Mouse (Mus musculus): ENCODE data around the gene Pex5. TPM values are rescaled to one million over a fixed set of nuclear protein-coding genes. Genes with fewer than 3 reads are reported as not detected.
A peak's percentile ranks its signal among the peaks of the same experiment; 100 is the strongest.
"Not testable (repeated sequence)": the region's sequence is repeated elsewhere in the genome, so short reads cannot be mapped to it uniquely, and the experiment has no call there.

Gene Pex5
- polyA plus RNA-seq, 1 experiment = 31.0 TPM

GRCm38 (mm10) chr6:124414150-124414926 lies 529 bp downstream of the Pex5 start:
- no peaks in the 10 kb centered on the region for H3K9me3 ChIP-seq (replicated peaks; ENCODE audit: control insufficient read depth, insufficient read depth, low read length, poor library complexity, severe bottlenecking)
- peaks cover 10% of the 10 kb centered on the region for H3K36me3 ChIP-seq (ENCODE audit: control insufficient read depth, insufficient read depth, low read length, poor library complexity, severe bottlenecking)
- H3K4me3 ChIP-seq (ENCODE audit: low read depth, low read length) = peak overlapping the region; percentile 98
- H3K4me1 ChIP-seq (ENCODE audit: control insufficient read depth, insufficient read depth, low read length) = no peaks in the 10 kb centered on the region
- no peak for TF ChIP-seq EP300 (IDR thresholded peaks at IDR 0.05; ENCODE audit: insufficient read depth, low read depth, low read length)
- no peak for TF ChIP-seq POLR2A (IDR thresholded peaks at IDR 0.05; ENCODE audit: insufficient read depth, low read length)
- no peak for TF ChIP-seq CTCF (IDR thresholded peaks at IDR 0.05; ENCODE audit: low read depth, low read length)
- peak overlapping the region; percentile 96 for H3K9ac ChIP-seq (ENCODE audit: low read depth, poor library complexity, severe bottlenecking)
- no peaks in the 10 kb centered on the region for H3K27me3 ChIP-seq (ENCODE audit: control insufficient read depth, insufficient read depth, low read length, poor library complexity, severe bottlenecking)
- no peak overlapping the region for H3K27ac ChIP-seq (ENCODE audit: insufficient read depth, low read length)

GRCm38 (mm10) chr6:124413770-124414149 lies 1.1 kb downstream of the Pex5 start:
- peak overlapping the region; percentile 96 for H3K9ac ChIP-seq (ENCODE audit: low read depth, poor library complexity, severe bottlenecking)
- H3K9me3 ChIP-seq (replicated peaks; ENCODE audit: control insufficient read depth, insufficient read depth, low read length, poor library complexity, severe bottlenecking) = no peaks in the 10 kb centered on the region
- no peaks in the 10 kb centered on the region for H3K4me1 ChIP-seq (ENCODE audit: control insufficient read depth, insufficient read depth, low read length)
- H3K27ac ChIP-seq (ENCODE audit: insufficient read depth, low read length) = no peak overlapping the region
- TF ChIP-seq EP300 (IDR thresholded peaks at IDR 0.05; ENCODE audit: insufficient read depth, low read depth, low read length) (no peak), POLR2A (IDR thresholded peaks at IDR 0.05; ENCODE audit: insufficient read depth, low read length) (no peak), CTCF (IDR thresholded peaks at IDR 0.05; ENCODE audit: low read depth, low read length) (no peak)
- H3K27me3 ChIP-seq (ENCODE audit: control insufficient read depth, insufficient read depth, low read length, poor library complexity, severe bottlenecking) = no peaks in the 10 kb centered on the region
- peak overlapping the region; percentile 98; the same call in 1 of the 2 replicates for H3K4me3 ChIP-seq (ENCODE audit: low read depth, low read length)
- H3K36me3 ChIP-seq (ENCODE audit: control insufficient read depth, insufficient read depth, low read length, poor library complexity, severe bottlenecking) = peaks cover 13% of the 10 kb centered on the region

GRCm38 (mm10) chr6:124408355-124408754 lies 6.5 kb downstream of the Pex5 start:
- Histone ChIP-seq H3K36me3 (ENCODE audit: control insufficient read depth, insufficient read depth, low read length, poor library complexity, severe bottlenecking) (peaks cover 28% of the 10 kb centered on the region), H3K4me1 (ENCODE audit: control insufficient read depth, insufficient read depth, low read length) (no peaks in the 10 kb centered on the region)

GRCm38 (mm10) chr6:124407180-124407579 lies 7.7 kb downstream of the Pex5 start:
- no peak overlapping the region for H3K9ac ChIP-seq (ENCODE audit: low read depth, poor library complexity, severe bottlenecking)

More at GRCm38 (mm10) chr6:124408355-124408754, 6.5 kb downstream of the Pex5 start:
- Histone ChIP-seq H3K4me3 (ENCODE audit: low read depth, low read length) (no peak overlapping the region), H3K9ac (ENCODE audit: low read depth, poor library complexity, severe bottlenecking) (no peak overlapping the region), H3K27ac (ENCODE audit: insufficient read depth, low read length) (no peak overlapping the region), H3K9me3 (replicated peaks; ENCODE audit: control insufficient read depth, insufficient read depth, low read length, poor library complexity, severe bottlenecking) (no peaks in the 10 kb centered on the region), H3K27me3 (ENCODE audit: control insufficient read depth, insufficient read depth, low read length, poor library complexity, severe bottlenecking) (no peaks in the 10 kb centered on the region)
- TF ChIP-seq CTCF (IDR thresholded peaks at IDR 0.05; ENCODE audit: low read depth, low read length) = no peak
- TF ChIP-seq POLR2A (IDR thresholded peaks at IDR 0.05; ENCODE audit: insufficient read depth, low read length) = no peak
- no peak for TF ChIP-seq EP300 (IDR thresholded peaks at IDR 0.05; ENCODE audit: insufficient read depth, low read depth, low read length)

GRCm38 (mm10) chr6:124406326-124406725 lies 8.5 kb downstream of the Pex5 start:
- Histone ChIP-seq H3K27ac (ENCODE audit: insufficient read depth, low read length) (no peak overlapping the region), H3K4me3 (ENCODE audit: low read depth, low read length) (no peak overlapping the region), H3K4me1 (ENCODE audit: control insufficient read depth, insufficient read depth, low read length) (no peaks in the 10 kb centered on the region), H3K27me3 (ENCODE audit: control insufficient read depth, insufficient read depth, low read length, poor library complexity, severe bottlenecking) (no peaks in the 10 kb centered on the region), H3K9me3 (replicated peaks; ENCODE audit: control insufficient read depth, insufficient read depth, low read length, poor library complexity, severe bottlenecking) (no peaks in the 10 kb centered on the region), H3K9ac (ENCODE audit: low read depth, poor library complexity, severe bottlenecking) (no peak overlapping the region), H3K36me3 (ENCODE audit: control insufficient read depth, insufficient read depth, low read length, poor library complexity, severe bottlenecking) (peaks cover 27% of the 10 kb centered on the region)
- no peak for TF ChIP-seq POLR2A (IDR thresholded peaks at IDR 0.05; ENCODE audit: insufficient read depth, low read length)
- TF ChIP-seq CTCF (IDR thresholded peaks at IDR 0.05; ENCODE audit: low read depth, low read length) = no peak
- no peak for TF ChIP-seq EP300 (IDR thresholded peaks at IDR 0.05; ENCODE audit: insufficient read depth, low read depth, low read length)

More at GRCm38 (mm10) chr6:124407180-124407579, 7.7 kb downstream of the Pex5 start:
- Histone ChIP-seq H3K4me1 (ENCODE audit: control insufficient read depth, insufficient read depth, low read length) (no peaks in the 10 kb centered on the region), H3K27me3 (ENCODE audit: control insufficient read depth, insufficient read depth, low read length, poor library complexity, severe bottlenecking) (no peaks in the 10 kb centered on the region), H3K36me3 (ENCODE audit: control insufficient read depth, insufficient read depth, low read length, poor library complexity, severe bottlenecking) (peaks cover 26% of the 10 kb centered on the region), H3K9me3 (replicated peaks; ENCODE audit: control insufficient read depth, insufficient read depth, low read length, poor library complexity, severe bottlenecking) (no peaks in the 10 kb centered on the region), H3K27ac (ENCODE audit: insufficient read depth, low read length) (no peak overlapping the region), H3K4me3 (ENCODE audit: low read depth, low read length) (no peak overlapping the region)
- TF ChIP-seq EP300 (IDR thresholded peaks at IDR 0.05; ENCODE audit: insufficient read depth, low read depth, low read length) (no peak), POLR2A (IDR thresholded peaks at IDR 0.05; ENCODE audit: insufficient read depth, low read length) (no peak), CTCF (IDR thresholded peaks at IDR 0.05; ENCODE audit: low read depth, low read length) (no peak)

- no peaks in the 10 kb centered on the region for H3K27me3 ChIP-seq (ENCODE audit: control insufficient read depth, insufficient read depth, low read length, poor library complexity, severe bottlenecking)
- no peak overlapping the region for H3K4me3 ChIP-seq (ENCODE audit: low read depth, low read length)
- peaks cover 3% of the 10 kb centered on the region for H3K4me1 ChIP-seq (ENCODE audit: control insufficient read depth, insufficient read depth, low read length)
- no peaks in the 10 kb centered on the region for H3K9me3 ChIP-seq (replicated peaks; ENCODE audit: control insufficient read depth, insufficient read depth, low read length, poor library complexity, severe bottlenecking)
- H3K9ac ChIP-seq (ENCODE audit: low read depth, poor library complexity, severe bottlenecking) = no peak overlapping the region
- TF ChIP-seq CTCF (IDR thresholded peaks at IDR 0.05; ENCODE audit: low read depth, low read length) (no peak), POLR2A (IDR thresholded peaks at IDR 0.05; ENCODE audit: insufficient read depth, low read length) (no peak), EP300 (IDR thresholded peaks at IDR 0.05; ENCODE audit: insufficient read depth, low read depth, low read length) (no peak)
- H3K36me3 ChIP-seq (ENCODE audit: control insufficient read depth, insufficient read depth, low read length, poor library complexity, severe bottlenecking) = peaks cover 17% of the 10 kb centered on the region
- H3K27ac ChIP-seq (ENCODE audit: insufficient read depth, low read length) = no peak overlapping the region
These were observed 15.1 kb downstream of the Pex5 start for GRCm38 (mm10) chr6:124399738-124400137.

GRCm38 (mm10) chr6:124394991-124395390 lies 19.9 kb downstream of the Pex5 start:
- not testable (repeated sequence) for H3K9ac ChIP-seq (ENCODE audit: low read depth, poor library complexity, severe bottlenecking); H3K27me3 ChIP-seq (ENCODE audit: control insufficient read depth, insufficient read depth, low read length, poor library complexity, severe bottlenecking); H3K4me3 ChIP-seq (ENCODE audit: low read depth, low read length); H3K27ac ChIP-seq (ENCODE audit: insufficient read depth, low read length); H3K9me3 ChIP-seq (replicated peaks; ENCODE audit: control insufficient read depth, insufficient read depth, low read length, poor library complexity, severe bottlenecking); H3K36me3 ChIP-seq (ENCODE audit: control insufficient read depth, insufficient read depth, low read length, poor library complexity, severe bottlenecking); H3K4me1 ChIP-seq (ENCODE audit: control insufficient read depth, insufficient read depth, low read length)

Data from ES-Bruce4 (cell line).